Mouse (Mus musculus): Measurements from ENCODE around the gene Ppp3cb.

The Ppp3cb gene

GRCm38 (mm10) chr14:20481211-20481610 lies 65.2 kb downstream of the Ppp3cb start:
- DNase-seq (ENCODE audit: low read depth in 2 of 2, low spot score in 2 of 2) = peak in 1 of 2 experiments; percentile 4

GRCm38 (mm10) chr14:20480195-20480579 lies 66.2 kb downstream of the Ppp3cb start:
- DNase-seq (ENCODE audit: low read depth in 2 of 2, low spot score in 2 of 2) = no peak

- peak; percentile 54 to 66 for DNase-seq (ENCODE audit: low read depth in 2 of 2, low spot score in 2 of 2)
Measured at GRCm38 (mm10) chr14:20479291-20480194, 66.8 kb downstream of the Ppp3cb start, which contains the start of gene Anxa7. Anxa7 (minus strand) TSS chr14:20480133.

- DNase-seq (ENCODE audit: low read depth in 2 of 2, low spot score in 2 of 2) = no peak
Measured at GRCm38 (mm10) chr14:20478801-20479200, 67.6 kb downstream of the Ppp3cb start.

GRCm38 (mm10) chr14:20478385-20478784 lies 68.0 kb downstream of the Ppp3cb start:
- DNase-seq (ENCODE audit: low read depth in 2 of 2, low spot score in 2 of 2) = no peak

- no peak for DNase-seq (ENCODE audit: low read depth in 2 of 2, low spot score in 2 of 2)
Measured at GRCm38 (mm10) chr14:20477261-20478025, 68.9 kb downstream of the Ppp3cb start.

GRCm38 (mm10) chr14:20460216-20460615 lies 86.2 kb downstream of the Ppp3cb start:
- DNase-seq (ENCODE audit: low read depth in 2 of 2, low spot score in 2 of 2) = no peak

- no peak for DNase-seq (ENCODE audit: low read depth in 2 of 2, low spot score in 2 of 2)
Measured at GRCm38 (mm10) chr14:20458378-20458777, 88.0 kb downstream of the Ppp3cb start.

GRCm38 (mm10) chr14:20452929-20453328 lies 93.4 kb downstream of the Ppp3cb start:
- no peak for DNase-seq (ENCODE audit: low read depth in 2 of 2, low spot score in 2 of 2)

- DNase-seq (ENCODE audit: low read depth in 2 of 2, low spot score in 2 of 2) = peak; percentile 17 to 51
Measured at GRCm38 (mm10) chr14:20451765-20452331, 94.5 kb downstream of the Ppp3cb start, which contains the start of gene Cfap70. Cfap70 (minus strand) TSS chr14:20452226.

- no peak for DNase-seq (ENCODE audit: low read depth in 2 of 2, low spot score in 2 of 2)
Measured at GRCm38 (mm10) chr14:20451302-20451701, 95.1 kb downstream of the Ppp3cb start.
